Mouse (Mus musculus) spleen, adult 2 months (tissue): Measurements from ENCODE around the gene D10Jhu81e.

Source experiments
- CTCF ChIP-seq: fragments of 200-500 bp; IDR thresholded peaks from 2 replicates; pipeline ENCODE4 v1.5.1; 2011; ENCODE audit warnings: mild to moderate bottlenecking, inconsistent platforms; ENCODE audit not compliant: insufficient read depth, insufficient read length, insufficient replicate concordance; ENCODE audit errors: extremely low read depth
- POLR2A ChIP-seq: fragments of 200-500 bp; IDR thresholded peaks from 2 replicates; pipeline ENCODE4 v1.6.1; 2011; ENCODE audit warnings: low read depth, low read length, inconsistent platforms

GRCm38 (mm10) chr10:78218576-78218975, 49.0 kb upstream of the D10Jhu81e start:
- TF ChIP-seq POLR2A: no peak
- no peak for TF ChIP-seq CTCF
